Comparison of ENCODE assay signal across 9 mouse cellular contexts in the genomic region with DNA sequence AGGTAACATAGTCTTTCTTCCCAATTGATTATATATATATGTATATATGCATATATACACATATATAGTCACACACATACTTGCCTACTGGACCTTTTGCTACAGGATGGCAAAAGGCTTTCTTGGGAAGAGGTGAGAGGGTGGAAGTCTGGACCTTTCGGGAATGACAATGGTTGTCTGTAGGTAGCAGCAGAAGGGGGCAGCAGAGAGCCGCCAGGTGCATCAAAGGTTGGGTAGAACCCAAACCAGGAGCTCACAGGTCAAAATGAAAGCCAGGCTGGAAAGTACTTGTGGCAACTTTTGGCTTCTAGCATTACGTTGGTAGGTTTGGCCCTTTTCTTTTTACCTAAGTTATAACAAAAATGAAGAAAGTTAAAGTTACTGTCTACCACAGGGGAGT. TPM values are rescaled to one million over a fixed set of nuclear protein-coding genes. Genes with fewer than 3 reads are reported as not detected.
A peak's percentile ranks its signal among the peaks of the same experiment; 100 is the strongest.
DNase-seq lines count a peak whose midpoint lies in the region; ATAC-seq and TF ChIP-seq lines count a peak whose summit lies in the region.
"Had no signal": no experiment of that assay in that cellular context is flagged by ENCODE, and none has a peak within 500 bp of the region (broad histone marks: within the 10 kb centered on the region; RNA-seq: fewer than 3 reads in every experiment).

No protein-coding gene starts in this region.

- TF ChIP-seq POLR2A in CH12.LX (IDR thresholded peaks at IDR 0.05; ENCODE audit: low read depth, low read length), result no peak

- dilution Hi-C loops in CH12.LX (cut with MboI; ENCODE audit: extremely low pct_ligation_motif_present, extremely low pct_unique_long_range_greater_than_20kb, low sequenced_read_pairs), result no loop called here

- no peak for TF ChIP-seq EP300 in CH12.LX (IDR thresholded peaks at IDR 0.05; ENCODE audit: low read length)

- H3K4me1 ChIP-seq in intestine, postnatal 0 days (replicated peaks; ENCODE audit: control insufficient read depth, insufficient read depth, low read length), result no peaks in the 10 kb centered on the region
- H3K4me1 ChIP-seq in intestine, embryonic 15.5 days (replicated peaks), result peaks cover 7% of the 10 kb centered on the region; the same call in 1 of the 2 replicates
- H3K4me1 ChIP-seq in CH12.LX (ENCODE audit: control insufficient read depth in 1 of 2, insufficient read depth in 2 of 2), result no peaks in the 10 kb centered on the region

- peak; percentile 31 for DNase-seq in CH12.LX (ENCODE audit: extremely low read depth)
- DNase-seq in adrenal gland, postnatal 10 days, result peak; percentile 77
- DNase-seq in heart, postnatal 10 days, result peak; percentile 51 to 66
- DNase-seq in retina, postnatal 1 day, result peak; percentile 19
- DNase-seq in layer of hippocampus, postnatal 36 days, result no peak
- no peak for DNase-seq in left cerebral cortex, postnatal 36 days (ENCODE audit: low spot score in 2 of 2)

- intact Hi-C loops in heart, postnatal 10 days (cut with DNase I), result loop anchor here (10.0 kb wide), 2 partner anchors 389 to 449 kb away; no protein-coding TSS in a partner anchor
- intact Hi-C loops in left cerebral cortex, postnatal 36 days (cut with DNase I), result no loop called here

- TF ChIP-seq RAD21 in CH12.LX (IDR thresholded peaks at IDR 0.05; ENCODE audit: low read depth, low read length), result peak; percentile 88

- no peak overlapping the region for H3K9ac ChIP-seq in intestine, postnatal 0 days (ENCODE audit: low read depth, low read length)
- no peak overlapping the region for H3K9ac ChIP-seq in intestine, embryonic 15.5 days
- H3K9ac ChIP-seq in CH12.LX (ENCODE audit: insufficient read depth, low read depth), result no peak overlapping the region

- TF ChIP-seq CTCF in intestine, postnatal 0 days (IDR thresholded peaks at IDR 0.05; ENCODE audit: low read depth), result peak; percentile 81
- TF ChIP-seq CTCF in CH12.LX (conservative IDR thresholded peaks at IDR 0.05 in 1 of 2, IDR thresholded peaks at IDR 0.05 in 1 of 2; ENCODE audit: low read depth in 2 of 2, low read length in 2 of 2), result peak; percentile 59 to 78

- H3K27me3 ChIP-seq in intestine, postnatal 0 days (replicated peaks; ENCODE audit: control insufficient read depth, insufficient read depth, low read length), result no peaks in the 10 kb centered on the region
- no peaks in the 10 kb centered on the region for H3K27me3 ChIP-seq in intestine, embryonic 15.5 days (replicated peaks)
- no peaks in the 10 kb centered on the region for H3K27me3 ChIP-seq in CH12.LX (replicated peaks)

- no peak overlapping the region for H3K27ac ChIP-seq in intestine, postnatal 0 days (ENCODE audit: low read depth, low read length)
- H3K27ac ChIP-seq in intestine, embryonic 15.5 days, result no peak overlapping the region
- no peak overlapping the region for H3K27ac ChIP-seq in CH12.LX (ENCODE audit: insufficient read depth, low read depth)
- H3K27ac ChIP-seq: macrophage had no signal

- H3K9me3 ChIP-seq in intestine, postnatal 0 days (ENCODE audit: control insufficient read depth), result no peaks in the 10 kb centered on the region
- H3K9me3 ChIP-seq in intestine, embryonic 15.5 days, result no peaks in the 10 kb centered on the region
- H3K9me3 ChIP-seq in CH12.LX (replicated peaks; ENCODE audit: low read length), result no peaks in the 10 kb centered on the region

- ATAC-seq in intestine, postnatal 0 days, result no peak
- no peak for ATAC-seq in intestine, embryonic 15.5 days

- in situ Hi-C loops in CH12.LX (cut with MboI; ENCODE audit: low pct_ligation_motif_present, low pct_unique_long_range_greater_than_20kb, low sequenced_read_pairs), result no loop called here

- 48% methylated on average over 3 of the region's 3 CpGs for WGBS in intestine, postnatal 0 days
- WGBS in intestine, embryonic 15.5 days, result 61% methylated on average over 3 of the region's 3 CpGs

- no peak overlapping the region for H3K4me3 ChIP-seq in intestine, postnatal 0 days (ENCODE audit: low read depth, low read length)
- no peak overlapping the region for H3K4me3 ChIP-seq in intestine, embryonic 15.5 days (replicated peaks)
- no peak overlapping the region for H3K4me3 ChIP-seq in CH12.LX (replicated peaks in 1 of 3; ENCODE audit: low read depth in 2 of 3, low read length in 2 of 3, poor library complexity in 1 of 3)

- no peaks in the 10 kb centered on the region for H3K36me3 ChIP-seq in intestine, postnatal 0 days (ENCODE audit: control insufficient read depth, insufficient read depth)
- H3K36me3 ChIP-seq in intestine, embryonic 15.5 days, result no peaks in the 10 kb centered on the region
- no peaks in the 10 kb centered on the region for H3K36me3 ChIP-seq in CH12.LX (replicated peaks in 1 of 2; ENCODE audit: control insufficient read depth in 1 of 2, insufficient read depth in 1 of 2, low read length in 1 of 2)

- H3K4me2 ChIP-seq in intestine, postnatal 0 days (replicated peaks; ENCODE audit: low read depth), result no peak overlapping the region
- H3K4me2 ChIP-seq in intestine, embryonic 15.5 days (replicated peaks), result no peak overlapping the region
- H3K4me2 ChIP-seq in CH12.LX (ENCODE audit: insufficient read depth, low read depth, poor library complexity, severe bottlenecking), result no peak overlapping the region

- no peaks in the 10 kb centered on the region for H3K79me2 ChIP-seq in CH12.LX (replicated peaks; ENCODE audit: control insufficient read depth, extremely low read depth, insufficient read depth, poor library complexity, severe bottlenecking)

TF ChIP-seq in CH12.LX, 34 proteins besides CTCF, POLR2A, EP300 and RAD21:
- TF ChIP-seq NELFE (IDR thresholded peaks at IDR 0.05; ENCODE audit: low read depth, low read length) (no peak), IRF4 (IDR thresholded peaks at IDR 0.05; ENCODE audit: low read depth, low read length) (peak; percentile 52; the same call in 1 of the 2 replicates), CHD1 (IDR thresholded peaks at IDR 0.05; ENCODE audit: low read depth, low read length) (no peak), ZC3H11A (IDR thresholded peaks at IDR 0.05; ENCODE audit: low read depth, low read length) (peak; percentile 79), ZMIZ1 (IDR thresholded peaks at IDR 0.05; ENCODE audit: low read depth, low read length) (no peak), SMC3 (IDR thresholded peaks at IDR 0.05; ENCODE audit: low read depth, low read length) (peak; percentile 81), GABPA (IDR thresholded peaks at IDR 0.05; ENCODE audit: insufficient replicate concordance, low read depth, low read length) (no peak), ZNF384 (IDR thresholded peaks at IDR 0.05; ENCODE audit: low read depth, low read length) (peak; percentile 67)

RNA-seq across cellular contexts. Expression of gene Cpa2, which starts 6.0 kb away (rescaled TPM):
- polyA plus RNA-seq in intestine, postnatal 0 days (2015; fragmentation: Nextera tagmentation; extraction: Ambion mirVana), result 2.9 and 3.3 TPM in 2 replicates
- polyA plus RNA-seq in intestine, embryonic 15.5 days (2015; fragmentation: Nextera tagmentation; extraction: Ambion mirVana), result 327 and 654 TPM in 2 replicates
- total RNA-seq in CH12.LX (2012; rRNA removed) (not detected in 2 replicates), CH12.LX (2014; rRNA removed) (not detected in 2 replicates)
- polyA plus RNA-seq in CH12.LX (2012; ENCODE audit: insufficient read length, low read depth), result not detected in 2 replicates
- total RNA-seq in adrenal gland, postnatal 10 days (2021), result 1 to 10 TPM in 1 of 2 experiments, under 1 TPM in 1; 0.90 to 2.8 TPM
- under 1 TPM; 0.17 to 0.65 TPM for total RNA-seq in heart, postnatal 10 days (2021)
- 1 to 10 TPM in 1 of 2 experiments, under 1 TPM in 1; 0.92 to 2.0 TPM for total RNA-seq in layer of hippocampus, postnatal 36 days (2021)
- total RNA-seq in left cerebral cortex, postnatal 36 days (2021), result 1 to 10 TPM in 1 of 2 experiments, under 1 TPM in 1; 0.70 to 3.1 TPM

RNA-seq across cellular contexts. Expression of gene Ssmem1, which starts 25.7 kb away (rescaled TPM):
- not detected in 2 replicates for polyA plus RNA-seq in intestine, postnatal 0 days (2015; fragmentation: Nextera tagmentation; extraction: Ambion mirVana)
- not detected in 2 replicates for polyA plus RNA-seq in intestine, embryonic 15.5 days (2015; fragmentation: Nextera tagmentation; extraction: Ambion mirVana)
- total RNA-seq in CH12.LX (2012; rRNA removed), result 0.17 and 0.34 TPM in 2 replicates
- 0.23 and 0.34 TPM in 2 replicates for total RNA-seq in CH12.LX (2014; rRNA removed)
- polyA plus RNA-seq in CH12.LX (2012; ENCODE audit: insufficient read length, low read depth), result not detected in 2 replicates
- total RNA-seq in adrenal gland, postnatal 10 days (2021), result under 1 TPM; 0.24 to 0.27 TPM
- not detected for total RNA-seq in heart, postnatal 10 days (2021)
- total RNA-seq in layer of hippocampus, postnatal 36 days (2021), result 1 to 10 TPM in 1 of 2 experiments, under 1 TPM in 1; 0.70 to 1.2 TPM
- under 1 TPM; 0.84 to 0.94 TPM for total RNA-seq in left cerebral cortex, postnatal 36 days (2021)
- polyA plus RNA-seq: macrophage had no signal

RNA-seq across cellular contexts. Expression of gene Tmem209, which starts 25.8 kb away (rescaled TPM):
- polyA plus RNA-seq in intestine, postnatal 0 days (2015; fragmentation: Nextera tagmentation; extraction: Ambion mirVana), result 10.2 and 11.2 TPM in 2 replicates
- 31.5 and 33.6 TPM in 2 replicates for polyA plus RNA-seq in intestine, embryonic 15.5 days (2015; fragmentation: Nextera tagmentation; extraction: Ambion mirVana)
- 25.1 and 27.1 TPM in 2 replicates for total RNA-seq in CH12.LX (2012; rRNA removed)
- 46.5 and 53.3 TPM in 2 replicates for total RNA-seq in CH12.LX (2014; rRNA removed)
- polyA plus RNA-seq in CH12.LX (2012; ENCODE audit: insufficient read length, low read depth), result 53.2 and 59.2 TPM in 2 replicates
- total RNA-seq in adrenal gland, postnatal 10 days (2021), result 10 to 100 TPM; 20.2 to 24.3 TPM
- 10 to 100 TPM; 12.0 to 13.3 TPM for total RNA-seq in heart, postnatal 10 days (2021)
- total RNA-seq in layer of hippocampus, postnatal 36 days (2021), result 10 to 100 TPM; 19.2 to 25.2 TPM
- total RNA-seq in left cerebral cortex, postnatal 36 days (2021), result 10 to 100 TPM; 19.1 to 20.7 TPM

RNA-seq across cellular contexts. Expression of gene Cpa4, which starts 32.8 kb away (rescaled TPM):
- polyA plus RNA-seq in intestine, postnatal 0 days (2015; fragmentation: Nextera tagmentation; extraction: Ambion mirVana), result 0.04 and 0.07 TPM in 2 replicates
- 0.59 and 0.77 TPM in 2 replicates for polyA plus RNA-seq in intestine, embryonic 15.5 days (2015; fragmentation: Nextera tagmentation; extraction: Ambion mirVana)
- total RNA-seq in CH12.LX (2012; rRNA removed) (not detected in 2 replicates), CH12.LX (2014; rRNA removed) (not detected in 2 replicates)
- not detected in 2 replicates for polyA plus RNA-seq in CH12.LX (2012; ENCODE audit: insufficient read length, low read depth)
- total RNA-seq in adrenal gland, postnatal 10 days (2021), result 1 to 10 TPM; 1.4 to 1.7 TPM
- under 1 TPM in 1 of 2 experiments, not detected in 1; 0.10 TPM for total RNA-seq in heart, postnatal 10 days (2021)
- total RNA-seq in layer of hippocampus, postnatal 36 days (2021), result not detected
- under 1 TPM; 0.18 to 0.25 TPM for total RNA-seq in left cerebral cortex, postnatal 36 days (2021)
- polyA plus RNA-seq: macrophage had no signal

Comparison
In these comparisons a context has a peak if more than half of its experiments do, and no peak if none do; other contexts are left out.
1. DNase-seq: peak in CH12.LX (single experiment), adrenal gland, postnatal 10 days (single experiment), heart, postnatal 10 days (2 of 2) and retina, postnatal 1 day (single experiment); none in layer of hippocampus, postnatal 36 days (0 of 2) and left cerebral cortex, postnatal 36 days (0 of 2).